Mouse (Mus musculus): Measurements from ENCODE around the gene Atxn7l3b. TPM values are rescaled to one million over a fixed set of nuclear protein-coding genes. Genes with fewer than 3 reads are reported as not detected.

Gene Atxn7l3b
- polyA plus RNA-seq (2012; rRNA removed), result 40.0 and 45.1 TPM in 2 replicates

- peak; percentile 98 for DNase-seq (ENCODE audit: low spot score)
Measured at GRCm38 (mm10) chr10:112928452-112929221, at the start of gene Atxn7l3b. Atxn7l3b (minus strand) TSS chr10:112929001.

DNA sequence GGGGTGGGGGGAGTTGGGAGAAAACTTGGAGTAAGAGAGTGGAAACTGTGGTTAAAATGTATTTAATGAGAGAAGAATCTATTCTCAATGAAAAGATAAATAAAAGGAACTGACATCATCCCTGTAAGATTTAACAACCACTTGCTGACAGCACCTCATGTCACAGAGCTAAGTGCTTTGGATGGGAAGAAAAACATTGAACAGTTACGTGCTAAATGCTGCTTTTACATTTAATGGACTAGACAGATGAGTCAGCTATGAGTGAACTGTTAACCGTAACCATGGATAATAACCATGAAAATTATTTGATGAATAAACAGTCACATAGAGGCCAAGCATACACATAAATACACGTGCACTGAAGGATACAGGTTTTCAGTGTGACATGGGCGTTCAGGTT is 48.8 kb upstream of the Atxn7l3b start:
- no peak for DNase-seq (ENCODE audit: low spot score)

DNA sequence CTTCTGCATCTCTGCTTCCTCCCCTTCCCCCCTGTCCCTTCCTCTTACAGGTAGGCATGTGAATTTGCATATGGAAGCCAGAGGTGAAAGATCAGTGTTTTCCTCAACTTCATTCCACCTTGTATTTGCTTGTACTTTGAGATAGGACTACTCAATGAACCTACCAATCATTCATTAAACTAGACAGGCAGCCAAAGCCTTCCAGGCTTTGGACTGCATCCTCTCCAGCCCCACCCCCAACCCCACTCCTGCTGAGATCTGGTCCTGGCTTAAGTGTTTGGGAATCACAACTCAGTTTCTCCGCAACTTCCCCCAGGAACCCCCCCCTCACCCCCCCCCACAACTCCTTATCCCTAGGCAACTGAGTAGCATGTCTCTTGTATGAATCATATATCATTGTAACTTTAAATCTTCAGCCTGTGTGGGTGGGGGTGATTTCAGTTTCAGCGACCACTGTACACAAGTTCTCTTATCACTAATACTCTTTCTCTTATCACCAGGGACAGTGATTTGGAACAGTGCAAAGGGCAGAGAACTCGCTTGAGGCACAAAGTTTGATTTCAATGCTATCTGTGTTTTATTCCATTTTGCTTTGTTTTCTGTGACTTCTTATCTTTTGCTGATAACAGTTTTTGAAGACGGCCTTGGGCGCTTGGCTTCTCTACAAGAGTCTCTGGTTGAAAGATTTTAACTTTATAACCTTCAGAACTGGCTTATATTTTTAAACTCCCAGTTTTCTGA is 44.7 kb upstream of the Atxn7l3b start:
- DNase-seq (ENCODE audit: low spot score), result no peak

GRCm38 (mm10) chr10:112970002-112970589 is 41.3 kb upstream of the Atxn7l3b start:
- DNase-seq (ENCODE audit: low spot score), result no peak

DNA sequence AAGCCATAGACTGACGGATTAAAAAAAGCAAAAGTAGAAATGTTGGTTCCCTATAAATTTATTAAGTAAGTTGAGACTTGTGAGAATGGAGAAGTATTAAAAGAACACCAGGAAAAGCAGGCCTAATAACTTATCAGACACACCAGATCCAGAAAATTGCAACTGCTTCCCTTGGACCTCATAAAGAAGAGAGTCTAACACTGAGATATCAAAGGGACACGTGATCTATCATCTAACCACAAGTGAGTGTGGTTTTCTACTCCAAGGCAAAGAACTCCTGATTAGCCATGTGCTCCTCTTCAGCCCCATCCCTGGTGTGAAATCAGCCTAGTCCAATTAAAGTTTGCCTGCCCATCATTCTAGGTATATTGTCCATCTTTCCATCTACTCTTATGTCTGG is 38.8 kb upstream of the Atxn7l3b start:
- DNase-seq (ENCODE audit: low spot score), result no peak

DNA sequence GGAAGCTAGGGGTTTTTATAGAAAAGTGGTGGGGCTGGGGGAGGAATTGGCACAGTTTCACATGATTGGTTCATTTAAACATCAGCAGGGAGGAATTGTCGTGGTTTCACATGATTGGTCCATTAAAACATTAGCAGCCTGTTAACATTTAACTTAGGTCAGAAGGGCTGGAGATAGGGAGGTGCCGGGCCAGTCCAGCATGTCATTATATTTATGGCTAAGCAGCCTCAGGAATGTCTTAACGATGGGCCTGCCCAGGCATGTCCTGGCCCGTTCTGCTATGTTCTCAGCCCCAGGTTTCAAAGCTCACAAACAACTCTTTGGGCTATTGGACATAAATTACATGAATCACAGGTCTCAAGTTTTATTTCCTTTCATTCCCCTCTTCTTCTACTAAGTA is 33.4 kb upstream of the Atxn7l3b start:
- DNase-seq (ENCODE audit: low spot score), result peak; percentile 25

DNA sequence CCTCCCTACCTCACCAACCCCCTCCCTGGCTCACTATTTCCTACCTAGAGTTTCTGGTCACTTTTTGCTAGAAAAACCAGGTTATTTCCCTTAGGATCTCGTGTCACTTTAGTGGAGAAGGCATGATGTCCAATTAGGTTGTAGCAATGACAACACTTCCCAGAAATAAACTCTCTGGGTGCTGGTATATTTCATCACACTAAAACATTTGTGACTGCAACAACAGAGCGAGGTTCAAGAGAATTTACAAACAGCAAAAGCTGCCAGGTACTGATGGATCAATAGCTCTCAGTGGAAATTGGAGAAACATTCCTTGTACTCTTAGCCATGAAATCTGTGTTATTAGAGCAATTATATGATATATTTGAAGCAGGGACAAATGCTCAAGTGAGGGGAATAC is 25.3 kb upstream of the Atxn7l3b start:
- DNase-seq (ENCODE audit: low spot score), result no peak

DNA sequence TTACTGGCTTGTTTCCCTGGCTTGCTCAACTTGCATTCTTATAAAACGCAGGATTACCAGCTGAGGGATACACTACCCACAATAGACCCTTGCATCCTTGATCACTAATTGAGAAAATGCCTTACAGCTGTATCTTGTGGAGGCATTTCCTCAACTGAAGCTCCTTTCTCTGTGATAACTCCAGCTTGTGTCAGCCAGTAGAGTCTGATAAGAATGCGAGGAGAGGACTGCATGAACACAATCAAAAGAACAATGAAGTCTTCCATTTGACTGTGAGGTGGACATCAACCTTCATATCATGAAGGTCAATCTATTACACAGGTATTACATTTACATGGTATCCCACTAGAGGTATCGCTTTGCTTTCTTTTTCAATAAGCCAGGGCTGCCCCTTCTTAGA is 19.7 kb upstream of the Atxn7l3b start:
- no peak for DNase-seq (ENCODE audit: low spot score)

DNA sequence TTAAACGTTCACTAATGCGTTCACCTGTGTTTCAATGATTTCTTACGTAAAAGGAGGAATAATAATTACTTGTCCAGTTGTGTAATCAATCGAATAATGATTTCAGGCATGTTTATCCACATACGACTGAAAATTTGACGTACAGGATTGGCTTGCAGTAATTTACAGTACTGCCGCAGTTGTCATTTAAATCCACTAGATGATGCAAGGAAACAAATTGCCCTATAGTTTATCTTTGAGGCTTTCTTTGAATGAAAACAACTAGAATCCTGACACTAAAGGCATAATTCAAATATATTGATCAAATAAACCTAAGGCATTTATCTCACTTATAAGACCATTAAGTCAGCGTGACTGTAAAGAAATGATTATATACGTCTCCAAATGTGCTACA is 418 bp upstream of the Atxn7l3b start:
- no peak for DNase-seq (ENCODE audit: low spot score)

DNA sequence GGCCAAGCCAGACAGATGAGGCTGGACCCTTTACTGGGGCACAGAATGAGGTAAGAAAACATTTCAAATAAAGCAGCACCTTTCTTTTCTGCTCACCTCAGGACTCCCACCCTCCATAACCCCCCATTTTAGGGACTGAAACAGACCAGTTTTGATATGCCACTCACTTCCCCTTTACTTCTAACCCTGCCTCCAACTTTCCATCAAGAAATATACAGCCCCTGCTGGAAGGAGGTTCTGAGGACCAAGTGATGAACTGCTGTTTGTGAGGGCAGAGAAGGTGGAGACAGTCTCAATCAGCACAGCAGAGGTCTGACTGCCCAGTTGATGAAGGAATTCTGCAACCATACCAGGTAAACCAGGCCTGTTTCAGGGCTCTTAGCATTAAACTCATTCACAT is 1.8 kb downstream of the Atxn7l3b start:
- DNase-seq (ENCODE audit: low spot score), result no peak

DNA sequence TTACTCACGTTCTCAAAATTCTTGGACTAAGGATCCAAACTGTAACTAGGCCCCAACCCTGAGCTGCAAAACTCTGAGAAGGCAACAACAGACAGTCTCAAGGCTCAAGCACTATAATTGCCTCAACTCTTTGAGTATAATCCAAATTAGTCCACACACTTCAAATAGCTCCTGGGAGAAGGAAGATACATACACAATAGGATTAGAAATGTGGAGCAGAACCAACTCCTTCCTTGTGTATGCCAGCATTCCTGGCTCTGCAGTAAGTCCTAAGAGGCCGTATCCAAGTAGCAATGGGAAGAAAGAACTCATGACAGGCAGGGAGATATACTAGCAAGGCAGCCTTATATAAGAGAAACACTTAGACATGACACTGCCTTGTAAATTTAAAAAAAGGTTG is 2.5 kb downstream of the Atxn7l3b start:
- DNase-seq (ENCODE audit: low spot score), result no peak

DNA sequence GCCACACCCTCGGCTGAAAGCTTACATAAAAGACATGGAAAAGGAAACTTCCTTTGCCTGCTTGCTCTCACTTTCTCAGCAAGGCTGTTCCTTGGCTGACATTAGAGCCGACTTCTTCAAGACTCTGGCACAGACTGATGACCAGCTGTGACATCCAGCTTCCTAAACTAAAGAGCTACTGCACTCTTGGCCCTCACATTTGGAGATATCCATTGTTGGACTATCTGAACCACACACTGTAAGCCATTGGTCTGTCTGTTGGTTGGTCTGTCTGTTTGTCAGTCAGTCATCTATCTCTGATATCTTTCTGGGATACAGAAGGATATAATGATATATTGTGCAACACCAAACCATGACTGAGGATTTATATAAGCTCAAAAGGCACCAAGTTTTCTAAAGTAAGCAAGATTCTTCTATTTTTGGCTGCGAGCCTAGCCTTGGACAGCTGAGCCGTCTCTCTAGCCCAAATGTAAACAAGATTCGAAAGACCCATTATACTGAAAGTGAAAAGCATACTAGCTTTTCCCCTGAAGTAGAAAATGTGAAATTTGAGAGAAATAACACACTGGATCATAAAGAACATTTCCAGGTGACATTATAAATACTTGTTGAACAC is 12.1 kb downstream of the Atxn7l3b start:
- DNase-seq (ENCODE audit: low spot score), result no peak

DNA sequence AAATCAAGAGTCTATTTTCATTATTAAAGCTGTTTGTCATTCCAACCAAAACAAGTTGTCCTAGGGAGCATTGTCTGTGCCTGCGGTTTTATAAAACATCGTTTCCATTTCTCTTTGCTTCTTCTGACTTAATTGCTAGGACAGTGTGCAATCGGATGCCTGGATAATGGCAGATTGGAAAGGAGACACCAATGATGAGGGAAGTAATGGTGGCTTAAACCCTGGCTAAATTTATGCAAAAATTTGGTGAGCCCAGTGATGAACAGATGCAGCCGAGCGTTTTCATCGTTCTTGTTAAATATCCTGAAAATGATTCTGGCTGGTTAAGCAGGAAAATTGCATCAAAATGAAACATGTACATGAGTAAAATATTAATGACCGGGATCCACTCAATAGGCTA is 28.6 kb downstream of the Atxn7l3b start:
- DNase-seq (ENCODE audit: low spot score), result no peak

- no peak for DNase-seq (ENCODE audit: low spot score)
Measured at GRCm38 (mm10) chr10:112899796-112900195, 29.0 kb downstream of the Atxn7l3b start.

DNA sequence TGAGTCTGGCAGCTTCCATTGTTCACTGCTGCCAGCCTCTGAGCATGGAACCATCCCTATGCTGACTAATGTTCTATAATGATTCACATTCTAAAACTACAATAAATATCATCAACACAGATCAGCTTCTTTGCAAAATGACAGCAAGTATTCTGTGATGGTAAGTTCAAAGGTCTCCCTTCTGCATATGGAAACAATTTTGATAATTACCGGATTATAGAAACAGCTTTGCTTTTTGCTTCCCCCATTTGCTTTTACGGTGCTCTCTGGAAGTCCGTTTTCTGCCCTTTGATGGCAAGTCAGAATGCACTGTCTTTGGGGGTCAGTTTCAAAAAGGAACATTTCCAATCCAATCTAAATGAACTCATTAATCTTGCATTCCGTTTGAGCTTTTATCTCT is 32.2 kb downstream of the Atxn7l3b start:
- DNase-seq (ENCODE audit: low spot score), result no peak

DNA sequence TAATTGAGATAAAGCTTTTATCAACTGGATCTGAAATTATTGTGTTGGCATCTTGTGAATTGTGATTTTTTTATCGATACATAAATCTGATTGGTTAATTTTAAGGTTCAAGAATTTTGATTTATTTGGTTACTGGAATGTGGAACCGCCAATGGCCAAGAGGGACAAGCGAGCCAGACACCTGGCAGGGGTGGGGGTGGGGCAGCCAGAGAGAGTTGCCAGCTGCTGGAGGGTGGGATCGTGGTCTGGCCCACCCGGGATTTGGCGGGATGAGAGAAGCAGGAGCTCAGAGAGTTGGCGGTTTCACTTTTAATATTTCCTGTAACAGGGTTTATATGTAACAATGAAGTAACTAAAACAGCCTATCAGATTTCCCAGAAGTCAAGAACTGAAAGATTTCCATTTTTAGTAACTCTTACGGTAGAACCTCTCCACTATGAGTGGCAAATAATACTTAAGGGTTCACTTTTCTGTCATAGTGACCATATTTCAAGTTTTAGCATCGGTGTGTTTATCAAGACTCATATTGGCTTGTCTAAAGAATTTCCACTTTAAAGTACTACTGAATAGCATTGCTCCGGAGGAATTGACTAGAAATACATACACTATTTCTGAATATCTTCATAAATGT is 35.1 kb downstream of the Atxn7l3b start:
- no peak for DNase-seq (ENCODE audit: low spot score)

DNA sequence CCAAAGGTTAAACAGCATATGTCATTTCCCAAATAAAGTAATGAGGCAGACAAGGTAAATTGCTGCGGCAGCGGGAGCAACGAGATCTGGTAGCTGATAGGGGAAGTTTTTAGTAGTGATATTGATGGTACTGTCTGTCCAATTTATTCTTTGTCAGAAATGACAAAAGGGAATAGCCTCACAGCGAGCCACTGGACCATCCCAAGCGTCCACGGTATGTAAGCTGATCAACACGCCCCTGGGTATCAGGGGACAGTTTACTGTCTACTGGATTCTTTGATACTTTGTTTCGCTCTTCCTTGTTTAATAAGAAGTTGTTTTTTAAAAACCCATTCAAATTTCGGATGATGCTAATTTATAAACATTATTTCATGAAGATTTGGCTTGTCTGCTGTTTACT is 44.7 kb downstream of the Atxn7l3b start:
- no peak for DNase-seq (ENCODE audit: low spot score)

- DNase-seq (ENCODE audit: low spot score), result no peak
Measured at GRCm38 (mm10) chr10:112883688-112884004, 45.2 kb downstream of the Atxn7l3b start.

GRCm38 (mm10) chr10:112882789-112883687 is 45.8 kb downstream of the Atxn7l3b start:
- no peak for DNase-seq (ENCODE audit: low spot score)

DNA sequence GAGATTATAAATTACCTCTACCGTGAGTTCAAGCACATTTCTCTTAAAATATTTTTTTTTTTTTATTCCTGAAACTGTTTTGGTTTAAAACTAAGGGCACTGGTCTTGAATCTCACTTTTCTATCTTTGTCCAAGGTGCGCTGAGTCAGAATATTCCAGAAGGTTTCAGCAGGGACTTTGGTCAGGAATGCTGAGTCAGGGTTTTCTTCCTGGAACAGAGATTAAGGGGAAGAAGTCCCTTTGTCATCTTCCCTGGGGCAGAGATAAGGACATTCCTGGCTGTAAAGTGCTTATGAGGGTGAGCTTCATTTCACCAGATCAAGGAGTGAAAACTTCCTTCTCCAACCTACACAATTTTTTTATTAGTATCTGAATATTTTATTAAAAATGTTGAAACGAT is 46.7 kb downstream of the Atxn7l3b start:
- DNase-seq (ENCODE audit: low spot score), result no peak
